Mouse (Mus musculus) midbrain, embryonic 16.5 days (tissue): ENCODE measurements around the gene Rhobtb1. TPM values are rescaled to one million over a fixed set of nuclear protein-coding genes. Genes with fewer than 3 reads are reported as not detected.

Source experiments
- ATAC-seq: fragments of 200-750 bp; cut with Nextera tagmentation; 2 replicates; pipeline ENCODE4 v1.8.0; 2017; ENCODE audit warnings: moderate TSS enrichment
- H3K27ac ChIP-seq: fragments of 300-500 bp; sonication (generic); 2 replicates; pipeline ENCODE4 v1.5.1; 2014; ENCODE audit warnings: mild to moderate bottlenecking, low read length, mixed read lengths
- H3K27me3 ChIP-seq: fragments of 300-500 bp; sonication (generic); 2 replicates; pipeline ENCODE4 v1.6.1; 2014; ENCODE audit warnings: low read depth, low read length, mixed read lengths; ENCODE audit not compliant: control insufficient read depth, insufficient read depth
- H3K36me3 ChIP-seq: fragments of 300-500 bp; sonication (generic); 2 replicates; pipeline ENCODE4 v1.6.1; 2014; ENCODE audit warnings: mild to moderate bottlenecking, low read length, moderate library complexity, mixed read lengths; ENCODE audit not compliant: control insufficient read depth, insufficient read depth
- H3K4me1 ChIP-seq: fragments of 300-500 bp; sonication (generic); 2 replicates; pipeline ENCODE4 v1.6.1; 2014; ENCODE audit warnings: mild to moderate bottlenecking, low read length, mixed read lengths; ENCODE audit not compliant: control insufficient read depth, insufficient read depth
- H3K4me2 ChIP-seq: fragments of 300-500 bp; sonication (generic); 2 replicates; pipeline ENCODE4 v1.6.1; 2014; ENCODE audit warnings: mild to moderate bottlenecking, low read length, mixed read lengths
- H3K4me3 ChIP-seq: fragments of 300-500 bp; sonication (generic); 2 replicates; pipeline ENCODE4 v1.5.1; 2014; ENCODE audit warnings: low read depth, mild to moderate bottlenecking, low read length, moderate library complexity, mixed read lengths
- H3K9ac ChIP-seq: fragments of 300-500 bp; sonication (generic); 2 replicates; pipeline ENCODE4 v1.6.1; 2014; ENCODE audit warnings: low read depth, low read length, mixed read lengths
- H3K9me3 ChIP-seq: fragments of 300-500 bp; sonication (generic); replicated peaks from 2 replicates; pipeline ENCODE4 v1.6.1; 2014; ENCODE audit warnings: mild to moderate bottlenecking, low read length, mixed read lengths; ENCODE audit not compliant: control insufficient read depth, poor library complexity, severe bottlenecking
- WGBS: fragments of 180-500 bp; shearing (Covaris S2); extraction: QIAGEN DNeasy Blood & Tissue Kit; methylation state at CpG from one replicate; pipeline ENCODE4 v1.1.7; 2014; 5-methylcytosine and 5-hydroxymethylcytosine counted together
- polyA plus RNA-seq: library from polyadenylated mRNA; unstranded; fragments of >200 nt; fragmentation: Nextera tagmentation; extraction: Ambion mirVana; gene quantifications from 2 replicates; pipeline ENCODE4 v1.2.1, GENCODE M21; 2015

Gene Rhobtb1
- polyA plus RNA-seq, 1 experiment from 2014 or later: 16.9 TPM

DNA sequence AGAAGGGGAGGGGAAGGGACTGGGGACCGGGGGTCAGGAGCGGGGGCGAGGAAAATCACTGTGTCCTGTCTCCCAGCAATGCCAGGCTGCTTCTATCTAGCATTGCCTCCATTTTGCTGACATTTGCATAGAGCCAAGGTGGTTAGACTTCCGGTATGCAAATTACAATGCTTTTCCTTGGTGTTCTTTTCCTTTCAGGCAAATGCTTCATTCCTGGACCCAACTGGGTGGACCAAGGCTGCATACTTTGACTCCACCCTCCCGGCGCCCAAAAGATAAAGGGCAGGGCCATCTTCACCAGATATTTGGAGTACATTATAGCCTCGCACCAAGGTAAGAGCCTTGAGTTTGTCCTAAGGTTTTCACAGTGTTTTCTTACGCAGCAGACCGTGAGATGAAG is 144.7 kb downstream of the Rhobtb1 start:
- 81% methylated on average over 9 of the region's 9 CpGs for WGBS
- Histone ChIP-seq H3K9me3 (no peaks in the 10 kb centered on the region), H3K9ac (no peak overlapping the region), H3K4me3 (no peak overlapping the region), H3K4me1 (no peaks in the 10 kb centered on the region), H3K4me2 (no peak overlapping the region), H3K27me3 (no peaks in the 10 kb centered on the region), H3K36me3 (no peaks in the 10 kb centered on the region), H3K27ac (no peak overlapping the region)
- no peak for ATAC-seq

DNA sequence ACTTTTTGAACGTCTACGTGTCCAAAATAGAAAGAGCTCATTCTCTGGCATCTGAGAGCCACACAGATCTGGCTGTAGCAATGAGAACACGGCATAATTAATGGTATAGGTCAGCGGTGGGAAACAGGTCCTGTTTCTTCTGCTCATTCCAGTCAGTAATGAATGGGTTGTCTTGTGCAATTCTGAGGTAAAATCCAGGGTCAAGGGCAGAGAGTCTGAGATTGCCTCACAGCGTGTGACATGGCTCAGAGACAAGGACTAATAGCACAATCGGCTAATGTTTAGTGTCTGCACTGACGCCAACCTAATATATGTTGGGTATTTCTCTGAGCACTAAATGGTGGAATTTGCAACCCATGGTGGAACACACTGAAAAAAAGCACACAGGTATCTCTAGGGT is 148.8 kb downstream of the Rhobtb1 start:
- Histone ChIP-seq H3K27me3 (no peaks in the 10 kb centered on the region), H3K9ac (no peak overlapping the region), H3K27ac (no peak overlapping the region), H3K4me1 (no peaks in the 10 kb centered on the region), H3K36me3 (no peaks in the 10 kb centered on the region), H3K4me3 (no peak overlapping the region), H3K4me2 (no peak overlapping the region), H3K9me3 (no peaks in the 10 kb centered on the region)
- 91% methylated on average over 7 of the region's 7 CpGs for WGBS
- ATAC-seq: no peak

DNA sequence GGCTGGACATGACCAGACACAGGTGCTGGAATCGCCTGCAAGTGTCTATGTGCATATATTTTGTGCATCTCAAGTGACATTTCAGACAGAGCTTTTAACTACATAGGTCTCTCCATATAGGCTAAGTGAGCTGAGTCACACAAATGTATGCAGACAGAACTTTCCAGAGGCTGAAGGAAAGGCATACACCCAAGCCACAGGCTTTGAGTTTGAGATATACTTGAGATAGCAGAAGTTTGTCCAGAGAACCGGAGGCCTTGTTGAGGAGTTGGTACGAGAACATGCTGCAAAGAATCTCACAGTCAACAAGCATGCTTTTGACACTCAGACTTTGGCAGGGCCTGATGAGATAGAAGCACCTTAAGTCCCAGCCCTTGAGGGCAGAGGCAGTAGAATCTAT is 151.4 kb downstream of the Rhobtb1 start:
- no peak overlapping the region for H3K4me3 ChIP-seq
- no peak overlapping the region for H3K4me2 ChIP-seq
- 94% methylated on average over 3 of the region's 3 CpGs for WGBS
- H3K36me3 ChIP-seq: no peaks in the 10 kb centered on the region
- H3K27me3 ChIP-seq: no peaks in the 10 kb centered on the region
- H3K27ac ChIP-seq: no peak overlapping the region
- no peak for ATAC-seq
- no peaks in the 10 kb centered on the region for H3K4me1 ChIP-seq
- no peak overlapping the region for H3K9ac ChIP-seq
- H3K9me3 ChIP-seq: no peaks in the 10 kb centered on the region

DNA sequence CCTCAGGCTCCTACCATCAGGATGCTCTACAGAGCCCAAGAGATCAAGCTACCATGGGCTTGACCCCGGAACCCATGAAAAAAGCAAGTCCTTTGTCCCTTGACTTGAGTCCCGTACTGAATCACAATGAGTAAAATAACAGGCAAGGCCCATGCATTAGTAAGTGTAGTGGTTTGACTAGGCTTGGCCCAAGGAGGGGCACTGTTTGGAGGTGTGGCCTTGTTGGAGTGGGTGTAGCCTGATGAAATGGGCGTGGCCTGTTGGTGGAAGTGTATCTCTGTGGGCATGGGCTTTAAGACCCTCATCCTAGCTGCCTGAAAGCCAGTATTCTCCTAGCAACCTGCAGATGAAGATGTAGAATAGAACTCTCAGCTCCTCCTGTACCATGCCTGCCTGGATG is 153.6 kb downstream of the Rhobtb1 start:
- Histone ChIP-seq H3K9ac (no peak overlapping the region), H3K4me1 (no peaks in the 10 kb centered on the region), H3K9me3 (no peaks in the 10 kb centered on the region), H3K27ac (no peak overlapping the region), H3K4me3 (no peak overlapping the region), H3K36me3 (no peaks in the 10 kb centered on the region), H3K4me2 (no peak overlapping the region), H3K27me3 (no peaks in the 10 kb centered on the region)
- ATAC-seq: no peak
- 89% methylated on average over 3 of the region's 3 CpGs for WGBS

DNA sequence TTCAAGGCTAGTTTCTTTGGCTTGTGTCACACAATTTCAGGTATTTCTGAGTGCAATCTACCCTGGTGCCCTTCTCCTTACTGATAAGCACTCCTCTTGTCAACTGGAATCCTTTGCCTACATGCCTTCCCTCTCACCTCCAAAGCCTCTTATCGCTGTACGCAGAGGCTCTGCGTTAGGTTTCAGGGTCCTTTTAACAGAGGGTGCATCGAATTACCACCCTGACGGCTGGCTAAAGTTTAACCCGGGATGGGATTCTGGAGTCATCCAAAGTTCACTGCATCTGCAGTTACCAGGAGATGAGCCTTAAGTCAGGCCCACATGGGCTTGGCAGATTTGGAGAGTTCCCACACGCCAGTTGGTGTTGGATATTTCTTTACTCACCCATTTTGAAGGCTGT is 154.4 kb downstream of the Rhobtb1 start:
- no peaks in the 10 kb centered on the region for H3K36me3 ChIP-seq
- no peak for ATAC-seq
- no peak overlapping the region for H3K4me2 ChIP-seq
- H3K9ac ChIP-seq: no peak overlapping the region
- no peak overlapping the region for H3K4me3 ChIP-seq
- H3K9me3 ChIP-seq: no peaks in the 10 kb centered on the region
- no peak overlapping the region for H3K27ac ChIP-seq
- no peaks in the 10 kb centered on the region for H3K27me3 ChIP-seq
- no peaks in the 10 kb centered on the region for H3K4me1 ChIP-seq
- WGBS: 84% methylated on average over 7 of the region's 7 CpGs

DNA sequence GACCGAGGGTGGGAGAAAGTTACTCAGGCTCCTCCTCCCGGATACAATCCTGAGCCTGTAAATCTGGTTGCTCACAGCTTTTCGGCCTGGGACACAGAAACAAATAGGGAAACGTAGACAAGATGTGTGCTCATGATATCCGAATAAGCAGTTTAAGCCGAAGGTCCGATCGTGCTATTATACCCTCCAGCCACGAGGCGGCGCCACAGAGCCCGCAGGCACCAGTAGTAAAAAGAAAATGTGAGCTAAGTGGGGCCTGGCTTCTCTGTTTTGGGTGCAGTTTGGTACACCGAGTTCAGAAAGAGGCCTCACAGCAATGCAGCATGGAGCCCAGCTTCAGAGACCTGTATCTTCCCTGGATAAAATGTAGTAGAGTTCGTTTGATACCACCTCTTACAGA is 155.0 kb downstream of the Rhobtb1 start:
- Histone ChIP-seq H3K36me3 (no peaks in the 10 kb centered on the region), H3K4me2 (no peak overlapping the region), H3K27ac (no peak overlapping the region), H3K9ac (no peak overlapping the region), H3K27me3 (no peaks in the 10 kb centered on the region), H3K4me1 (no peaks in the 10 kb centered on the region), H3K9me3 (no peaks in the 10 kb centered on the region), H3K4me3 (no peak overlapping the region)
- WGBS: 67% methylated on average over 14 of the region's 14 CpGs
- ATAC-seq: no peak

DNA sequence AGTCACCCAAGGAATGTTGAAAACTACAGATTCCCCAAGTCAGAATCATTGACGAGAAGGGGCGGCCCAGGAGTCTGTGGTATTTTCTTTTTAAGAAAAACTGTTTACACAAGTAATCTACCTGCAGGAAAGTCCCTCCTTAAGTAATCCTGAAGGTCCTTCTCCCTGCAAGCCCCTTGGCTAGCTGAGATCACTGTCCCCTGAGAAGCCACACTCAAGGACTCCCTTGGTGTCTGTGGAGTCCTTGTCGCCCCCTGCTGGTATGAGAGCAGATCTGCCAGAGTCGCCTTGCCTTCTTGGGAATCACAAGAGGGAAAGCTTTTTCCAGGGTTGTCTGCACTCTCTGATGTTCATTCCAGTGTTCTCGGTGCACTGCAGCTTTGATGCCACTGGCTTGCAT is 155.8 kb downstream of the Rhobtb1 start:
- no peak for ATAC-seq
- Histone ChIP-seq H3K4me1 (no peaks in the 10 kb centered on the region), H3K4me3 (no peak overlapping the region), H3K9me3 (no peaks in the 10 kb centered on the region), H3K36me3 (no peaks in the 10 kb centered on the region), H3K4me2 (no peak overlapping the region), H3K9ac (no peak overlapping the region), H3K27ac (no peak overlapping the region), H3K27me3 (no peaks in the 10 kb centered on the region)
- 51% methylated on average over 5 of the region's 5 CpGs for WGBS

DNA sequence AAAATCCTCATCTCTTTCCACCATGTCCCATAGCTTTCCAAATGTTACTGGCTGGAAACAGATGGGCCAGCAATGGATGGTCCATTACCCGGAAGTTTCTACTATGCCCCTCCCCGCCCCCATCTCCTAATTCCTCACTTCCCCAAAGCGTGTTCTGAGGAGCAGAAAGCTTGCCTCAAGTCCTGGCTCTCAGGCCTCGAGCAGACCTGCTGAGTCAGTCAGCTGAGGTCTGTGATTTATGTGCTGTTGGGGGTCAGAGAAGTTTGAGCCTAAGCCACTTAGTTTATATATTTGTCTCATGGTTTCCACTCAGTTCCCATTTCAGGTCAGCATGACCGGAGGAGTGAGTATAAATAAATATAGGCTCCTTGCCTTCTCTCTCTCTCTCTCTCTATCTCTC is 157.9 kb downstream of the Rhobtb1 start:
- no peak for ATAC-seq
- H3K4me3 ChIP-seq: no peak overlapping the region
- no peaks in the 10 kb centered on the region for H3K36me3 ChIP-seq
- H3K4me1 ChIP-seq: no peaks in the 10 kb centered on the region
- 87% methylated on average over 5 of the region's 5 CpGs for WGBS
- H3K27ac ChIP-seq: no peak overlapping the region
- no peak overlapping the region for H3K9ac ChIP-seq
- no peaks in the 10 kb centered on the region for H3K9me3 ChIP-seq
- no peaks in the 10 kb centered on the region for H3K27me3 ChIP-seq
- no peak overlapping the region for H3K4me2 ChIP-seq

DNA sequence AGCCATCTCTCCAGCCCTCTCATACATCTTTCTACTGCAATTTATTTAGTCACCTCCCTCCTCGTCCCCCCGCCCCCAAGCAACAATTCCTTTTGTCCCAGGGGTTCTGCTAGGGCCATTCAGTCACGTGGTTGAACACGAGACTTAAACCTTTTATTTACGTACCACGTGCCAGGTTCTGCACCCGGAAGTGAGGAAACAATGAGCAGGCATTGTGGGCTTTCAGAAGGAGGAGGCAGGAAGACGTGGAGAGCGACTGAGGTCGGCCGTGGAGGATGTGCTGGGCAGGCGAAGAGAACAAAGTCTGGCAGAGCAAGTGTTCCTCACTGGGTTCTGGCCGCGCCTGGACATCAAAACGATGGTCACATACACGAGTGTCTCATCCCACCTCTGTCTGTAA is 160.6 kb downstream of the Rhobtb1 start:
- Histone ChIP-seq H3K9me3 (no peaks in the 10 kb centered on the region), H3K4me2 (no peak overlapping the region), H3K36me3 (no peaks in the 10 kb centered on the region), H3K4me3 (no peak overlapping the region), H3K27me3 (no peaks in the 10 kb centered on the region), H3K9ac (no peak overlapping the region), H3K4me1 (no peaks in the 10 kb centered on the region), H3K27ac (no peak overlapping the region)
- 71% methylated on average over 16 of the region's 16 CpGs for WGBS
- ATAC-seq: no peak

DNA sequence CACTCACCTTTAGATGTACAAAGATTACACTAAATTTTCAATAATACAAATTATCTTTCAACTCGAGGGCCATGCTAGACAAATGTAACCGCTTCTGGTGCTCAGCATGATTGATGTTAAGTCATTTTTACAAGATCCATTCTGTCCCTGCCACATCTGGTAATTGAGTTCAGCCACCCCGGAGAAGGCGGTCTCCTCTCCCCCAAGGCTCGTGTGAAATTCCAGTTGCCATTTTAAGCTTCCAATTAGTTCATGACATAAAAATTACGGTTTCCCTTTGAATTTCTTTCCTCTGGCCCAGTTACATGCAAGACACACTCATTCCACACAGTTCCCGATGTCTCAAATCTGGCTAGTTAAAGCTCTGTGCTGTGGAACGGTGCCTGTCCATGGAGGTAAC is 162.7 kb downstream of the Rhobtb1 start:
- Histone ChIP-seq H3K4me2 (no peak overlapping the region), H3K36me3 (no peaks in the 10 kb centered on the region), H3K27me3 (no peaks in the 10 kb centered on the region), H3K4me1 (no peaks in the 10 kb centered on the region), H3K4me3 (no peak overlapping the region), H3K27ac (no peak overlapping the region), H3K9ac (no peak overlapping the region), H3K9me3 (0 out of 2 replicates have a peak, but pooled peaks cover 4% of the 10 kb centered on the region)
- no peak for ATAC-seq
- 74% methylated on average over 8 of the region's 8 CpGs for whole genome bisulfite sequencing
